Mouse (Mus musculus) cerebellum, postnatal 14 days (tissue): ENCODE measurements around the gene Ttbk1.

Experiments used
- DNase-seq, 2 experiments: peaks; one replicate each; pipeline ENCODE4 v3.0.0; 2021; ENCODE audit warnings: mixed read lengths in 2 of 2

Gene Ttbk1

DNA sequence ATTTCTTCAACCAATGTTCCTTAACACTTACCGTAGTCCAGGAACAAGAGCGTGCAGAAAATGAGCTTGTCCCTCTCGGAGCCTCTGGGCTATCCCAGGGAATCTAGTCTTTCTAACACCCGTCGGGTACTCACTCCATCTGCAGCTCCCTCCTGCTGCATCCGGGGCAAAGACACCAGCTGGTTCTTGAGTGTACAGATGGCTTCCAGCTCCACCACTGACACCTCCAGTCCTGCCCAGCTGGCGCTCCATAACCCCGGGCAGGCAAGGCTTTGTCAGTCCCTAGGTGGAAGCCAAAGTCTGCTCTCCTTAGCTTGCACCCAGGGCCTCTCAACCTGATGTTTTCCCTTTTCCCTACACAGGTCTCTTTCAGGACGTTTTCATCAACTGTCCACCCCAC is 19.6 kb downstream of the Ttbk1 start:
- no peak for DNase-seq

- DNase-seq = no peak
Measured at GRCm38 (mm10) chr17:46462226-46462625, 25.2 kb downstream of the Ttbk1 start.

- DNase-seq = no peak
Measured at GRCm38 (mm10) chr17:46461347-46461746, 26.1 kb downstream of the Ttbk1 start.

DNA sequence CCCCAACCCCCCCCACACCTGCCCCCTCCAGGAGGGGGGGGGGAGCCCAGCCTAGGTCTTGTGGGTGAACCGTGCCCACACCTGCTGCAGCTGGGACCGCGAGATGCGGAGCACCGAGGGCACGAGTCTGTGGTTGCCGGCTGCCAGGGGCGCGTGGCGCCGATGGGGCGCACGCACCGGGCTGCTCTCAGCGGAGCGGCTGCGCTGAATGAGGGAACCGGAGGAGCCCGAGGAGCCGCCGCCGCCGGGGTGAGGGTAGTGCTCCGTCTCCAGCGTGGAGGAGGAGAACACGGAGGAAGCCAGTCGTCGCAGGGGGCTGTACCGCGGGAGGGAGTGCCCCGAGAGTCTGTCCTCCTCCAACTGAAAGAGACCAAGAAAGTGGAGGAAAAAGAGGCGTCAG is 26.8 kb downstream of the Ttbk1 start:
- DNase-seq = no peak

DNA sequence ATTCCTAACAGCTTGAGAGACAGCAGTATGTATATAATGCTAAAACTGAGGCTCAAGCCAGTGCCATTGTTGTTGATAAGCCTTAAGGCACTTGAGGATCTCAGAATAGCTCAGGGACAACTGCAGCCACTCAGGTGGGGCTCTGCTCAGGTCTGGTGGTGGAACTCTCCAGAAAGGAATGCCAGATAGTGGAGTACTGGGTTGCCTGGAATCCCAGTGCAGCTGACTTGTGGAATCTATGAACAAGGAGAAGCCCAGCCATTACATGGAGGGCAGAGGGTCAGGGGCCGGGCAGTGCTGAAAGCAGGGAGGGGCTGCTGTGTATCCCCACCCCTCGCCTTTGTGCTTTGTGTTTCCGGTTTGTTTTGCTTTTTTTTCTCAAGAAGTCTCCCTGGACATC is 29.0 kb downstream of the Ttbk1 start:
- DNase-seq = no peak

- DNase-seq = peak; percentile 56 to 74
Measured at GRCm38 (mm10) chr17:46457791-46458190, 29.7 kb downstream of the Ttbk1 start.

GRCm38 (mm10) chr17:46455110-46455691 is 32.3 kb downstream of the Ttbk1 start:
- peak; percentile 38 to 48 for DNase-seq

DNA sequence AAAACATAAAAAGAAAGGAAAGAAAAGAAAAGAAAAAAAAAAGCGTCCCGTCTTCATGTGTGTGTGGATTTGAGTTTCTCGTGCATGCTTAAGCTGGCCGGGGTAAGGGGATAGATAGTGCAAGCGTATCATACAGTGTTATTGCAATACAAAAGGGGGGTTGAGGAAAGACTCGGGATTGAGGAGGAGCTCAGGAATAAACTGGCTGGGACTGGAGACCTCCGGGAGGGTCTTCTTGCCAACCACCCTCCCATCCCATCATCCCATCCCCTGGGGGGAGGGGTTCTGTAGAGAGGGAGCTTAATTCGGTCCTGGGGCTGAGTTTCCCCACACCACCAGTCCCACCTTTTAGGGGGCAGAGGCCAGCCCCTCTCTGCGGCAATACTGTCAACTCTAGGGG is 32.9 kb downstream of the Ttbk1 start:
- no peak for DNase-seq

DNA sequence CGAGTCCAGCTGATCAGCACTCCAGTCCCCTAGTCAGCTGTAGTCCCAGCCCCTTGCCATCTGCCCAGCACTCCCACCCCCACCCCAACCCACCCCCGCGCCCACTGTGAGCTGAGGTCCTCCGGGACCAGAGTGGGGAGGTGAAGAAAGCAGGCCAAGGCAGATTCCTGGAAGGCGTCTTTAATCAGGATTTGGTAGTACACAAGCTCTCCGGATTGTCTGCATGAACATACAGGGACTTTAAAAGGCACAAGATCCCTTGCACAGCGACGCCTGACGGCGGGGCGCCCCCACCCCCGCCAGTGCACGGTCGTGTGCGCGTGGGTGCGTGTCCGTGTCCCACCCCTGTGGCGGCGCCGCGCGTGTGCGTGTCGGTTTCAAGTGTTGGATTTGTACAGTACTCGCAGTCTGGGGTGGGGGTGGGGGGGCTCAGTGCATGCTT is 33.5 kb downstream of the Ttbk1 start:
- no peak for DNase-seq

DNA sequence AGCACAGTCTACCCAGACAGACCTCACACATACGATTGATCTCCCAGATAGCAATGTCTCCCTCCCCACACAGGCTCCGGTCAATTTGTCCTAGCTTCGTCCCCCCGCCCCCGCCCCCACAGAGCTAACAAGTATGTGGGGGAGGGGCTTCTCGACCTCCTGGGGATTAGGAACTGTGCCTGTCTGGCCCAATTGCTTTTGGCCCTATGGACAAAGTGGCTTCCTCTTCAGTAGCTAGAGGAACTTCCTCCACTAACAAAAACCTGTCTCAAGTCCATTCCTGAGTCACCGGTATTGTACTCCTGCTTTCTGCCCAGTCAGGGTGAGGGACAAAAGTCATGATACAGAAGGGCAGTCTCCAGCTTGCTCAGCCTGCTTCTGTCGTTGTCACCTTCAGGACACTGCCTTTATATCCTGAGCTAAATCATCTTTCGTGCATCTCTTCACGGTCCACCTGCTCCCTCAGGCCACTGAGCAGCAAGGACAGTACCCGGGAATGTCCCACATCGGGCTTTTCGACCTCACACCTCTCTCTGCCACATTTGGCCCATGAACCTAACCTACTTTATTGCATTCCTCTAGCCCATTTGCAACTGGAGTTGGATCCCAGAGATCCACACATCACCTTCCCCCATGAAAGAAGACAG is 34.0 kb downstream of the Ttbk1 start:
- no peak for DNase-seq

GRCm38 (mm10) chr17:46452683-46453082 is 34.8 kb downstream of the Ttbk1 start:
- no peak for DNase-seq

GRCm38 (mm10) chr17:46446264-46446663 is 41.2 kb downstream of the Ttbk1 start:
- DNase-seq = no peak

DNA sequence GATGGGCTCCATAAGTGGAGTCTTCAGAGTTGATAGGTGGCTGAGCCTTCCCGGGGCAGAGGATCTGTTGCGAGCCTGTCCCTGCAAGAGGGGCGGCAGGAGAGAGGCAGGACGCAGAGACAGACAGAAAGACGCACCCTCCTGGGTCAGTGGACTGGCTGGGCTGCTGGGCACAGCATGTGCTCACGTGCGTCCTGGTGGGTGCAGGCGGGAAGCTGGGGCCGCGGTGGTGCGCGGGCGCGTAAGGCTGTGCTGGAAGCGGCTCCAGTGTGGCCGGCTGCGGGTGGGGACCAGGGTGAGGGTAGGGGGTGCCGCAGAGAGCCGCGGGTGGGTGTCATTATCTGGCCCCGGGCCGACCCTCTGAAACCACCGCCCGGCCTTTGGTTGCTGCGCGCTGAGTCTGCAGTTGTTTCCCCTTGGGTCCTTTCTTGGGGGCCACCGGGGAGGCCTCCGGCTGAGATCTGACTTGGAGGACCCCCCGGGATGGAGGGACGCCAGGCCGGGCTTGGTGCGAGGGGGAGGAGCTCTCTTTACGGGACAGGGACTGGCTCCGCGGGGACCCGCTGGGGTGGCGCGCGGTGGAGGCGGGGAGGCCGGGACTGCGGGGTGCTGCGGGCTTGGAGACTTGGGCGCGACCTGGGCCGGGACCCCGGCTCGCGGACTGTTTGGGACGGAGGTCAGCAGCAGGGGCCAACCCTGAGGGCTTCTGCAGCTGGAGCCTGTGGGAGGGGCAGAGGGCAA is 42.5 kb downstream of the Ttbk1 start:
- no peak for DNase-seq

DNA sequence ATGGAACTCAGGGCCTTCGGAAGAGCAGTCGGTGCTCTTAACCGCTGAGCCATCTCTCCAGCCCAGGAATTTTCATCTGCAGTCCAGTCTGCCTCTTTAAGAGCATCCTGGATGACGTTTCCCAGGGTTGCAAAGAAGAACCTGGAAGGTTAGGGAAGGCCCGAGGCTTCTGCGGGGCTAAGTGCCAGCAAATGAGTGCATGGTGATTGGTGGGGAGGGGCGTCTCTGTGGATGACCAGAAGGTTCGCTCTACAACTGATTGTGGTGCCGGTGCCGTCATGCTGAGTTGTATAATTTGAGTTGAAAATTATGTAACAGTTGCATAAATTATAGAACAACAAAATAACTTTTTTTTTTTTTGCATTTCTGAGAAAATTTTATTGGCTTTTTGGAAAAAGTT is 48.3 kb downstream of the Ttbk1 start:
- DNase-seq = no peak

DNA sequence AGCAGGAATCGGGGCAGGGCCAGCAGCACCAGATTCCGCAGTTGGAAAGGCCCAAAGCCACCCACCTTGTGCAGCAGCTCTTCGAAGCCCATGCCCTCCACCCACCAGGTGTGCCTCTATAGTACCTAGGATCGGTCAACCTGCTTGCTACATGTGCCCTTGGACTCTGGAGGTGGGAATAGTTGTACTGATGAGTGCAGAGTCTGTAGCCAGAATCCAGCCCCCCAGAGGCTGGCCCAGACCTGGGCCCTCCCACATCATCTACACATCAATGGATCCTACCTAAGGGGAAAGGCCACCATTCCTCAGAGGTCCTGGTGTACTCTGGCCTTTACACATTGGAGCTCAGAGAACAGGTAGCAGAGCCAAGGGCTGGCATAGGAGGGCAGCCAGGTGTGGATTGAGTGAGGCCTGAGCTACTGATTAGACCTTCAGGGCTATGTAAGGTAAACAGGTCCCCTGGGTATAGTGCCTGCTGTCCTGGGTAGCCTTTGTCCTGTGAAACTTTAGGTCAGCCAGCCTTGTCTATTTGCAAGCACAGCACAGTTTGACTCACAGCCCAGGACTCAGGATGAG is 49.1 kb downstream of the Ttbk1 start, which contains the start of gene Slc22a7:
Slc22a7 (minus strand) TSS at position 160 of the 576 bp plus-strand sequence.
- no peak for DNase-seq

DNA sequence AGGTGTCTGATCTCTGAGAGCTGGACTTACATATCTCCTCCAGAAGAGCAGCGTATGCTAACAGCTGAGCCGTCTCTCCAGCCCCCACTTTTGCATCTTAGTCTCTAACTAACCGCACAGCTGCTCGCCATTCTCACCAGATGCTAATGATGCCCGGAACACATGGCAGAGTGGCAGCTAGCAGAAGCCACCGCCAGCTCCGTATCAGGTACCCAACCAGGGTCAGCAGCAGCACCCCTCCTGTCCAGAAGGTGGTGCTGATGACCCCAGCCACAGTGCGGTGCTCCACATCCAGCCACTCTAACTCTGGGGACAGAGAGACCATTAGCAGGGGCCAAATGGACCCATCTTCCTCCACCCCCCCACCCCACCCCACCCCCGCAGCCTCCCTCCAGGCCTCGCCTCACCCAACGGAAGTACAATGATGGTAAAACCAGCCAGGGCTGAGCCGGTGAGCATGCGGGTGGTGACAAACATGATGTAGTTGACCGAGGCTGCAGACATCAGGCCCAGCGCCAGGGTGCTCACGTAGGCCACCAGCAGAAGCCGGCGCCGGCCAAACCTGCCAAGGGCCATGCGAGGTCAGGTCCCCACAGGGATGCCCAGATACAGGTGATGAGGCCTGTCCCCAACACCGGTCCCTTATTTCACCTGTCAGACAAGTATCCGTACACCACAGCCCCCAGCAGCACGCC is 50.7 kb downstream of the Ttbk1 start:
- DNase-seq = peak; percentile 73 to 74

DNA sequence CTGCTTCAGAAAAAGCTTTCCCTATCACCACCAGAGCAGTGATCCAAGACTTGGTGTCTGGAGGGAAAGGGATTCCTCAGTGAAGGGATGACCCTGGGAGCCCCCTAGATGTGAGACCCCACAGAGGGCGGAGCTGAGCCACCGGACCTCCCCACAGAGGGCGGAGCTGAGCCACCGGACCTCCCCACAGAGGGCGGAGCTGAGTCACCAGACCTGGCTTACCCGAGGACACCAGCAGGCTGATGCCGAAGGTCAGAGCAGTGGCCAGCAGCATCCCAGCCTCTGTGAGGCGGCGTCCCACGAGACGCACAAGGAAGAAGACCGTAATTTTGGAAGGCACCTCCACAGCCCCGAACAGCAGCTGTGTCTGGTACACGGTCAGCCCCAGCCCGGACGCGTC is 53.8 kb downstream of the Ttbk1 start:
- no peak for DNase-seq

- no peak for DNase-seq
Measured at GRCm38 (mm10) chr17:46428761-46429414, 58.6 kb downstream of the Ttbk1 start, which contains the start of gene Crip3. Gene Crip3, plus strand, starts transcription at chr17:46428926.

- peak; percentile 51 to 60 for DNase-seq
Measured at GRCm38 (mm10) chr17:46426496-46426895, 61.0 kb downstream of the Ttbk1 start.

- DNase-seq = no peak
Measured at GRCm38 (mm10) chr17:46419717-46420116, 67.8 kb downstream of the Ttbk1 start.

- peak; percentile 31 to 37 for DNase-seq
Measured at GRCm38 (mm10) chr17:46418628-46419027, 68.8 kb downstream of the Ttbk1 start.

DNA sequence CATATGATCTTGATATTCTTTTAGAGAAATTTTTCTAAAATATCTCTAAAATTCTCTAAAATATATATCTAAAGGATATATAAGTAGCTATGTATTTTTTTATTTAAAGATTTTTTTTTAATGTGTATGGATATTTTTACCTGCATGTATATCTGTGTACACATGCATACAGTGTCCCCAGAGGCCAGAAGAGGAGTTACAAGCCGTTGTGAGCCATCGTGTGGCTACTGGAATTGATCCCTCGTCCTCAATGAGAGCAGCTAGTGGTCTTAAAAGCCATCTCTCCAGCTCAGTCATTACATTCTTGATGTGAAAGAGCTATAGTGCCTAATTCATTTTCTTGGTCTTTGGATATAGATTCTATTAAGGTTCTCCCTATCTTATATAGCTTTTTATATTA is 79.0 kb downstream of the Ttbk1 start:
- peak in 1 of 2 experiments; percentile 31 for DNase-seq
